Mouse (Mus musculus) right cerebral cortex, adult 2 months (tissue): Measurements from ENCODE around the gene Wnk2.

Experiments used
- DNase-seq, 2 experiments: peaks; one replicate each; pipeline ENCODE4 v3.0.0; 2021 to 2022; ENCODE audit warnings: low spot score in 2 of 2

Wnk2 gene

DNA sequence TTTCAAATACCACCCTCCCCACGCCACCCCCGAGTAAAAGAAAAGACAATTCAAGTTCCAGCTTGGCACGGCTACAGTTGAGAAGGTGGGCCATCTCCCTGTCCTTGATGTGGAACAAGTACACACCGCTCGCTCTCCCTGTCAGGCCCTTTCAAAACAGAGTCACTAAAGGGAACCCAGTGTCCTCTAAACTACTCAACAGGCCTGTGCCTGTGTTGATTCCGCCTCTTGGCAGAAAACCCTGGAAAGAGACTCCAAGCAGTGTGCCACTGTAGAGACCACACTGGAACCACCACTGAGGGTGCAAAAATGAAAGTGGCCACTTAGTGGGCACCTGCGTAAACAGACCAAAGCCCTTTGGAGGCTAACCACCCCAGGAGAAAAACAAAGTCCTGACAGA lies 4.5 kb downstream of the Wnk2 start:
- DNase-seq, result no peak

DNA sequence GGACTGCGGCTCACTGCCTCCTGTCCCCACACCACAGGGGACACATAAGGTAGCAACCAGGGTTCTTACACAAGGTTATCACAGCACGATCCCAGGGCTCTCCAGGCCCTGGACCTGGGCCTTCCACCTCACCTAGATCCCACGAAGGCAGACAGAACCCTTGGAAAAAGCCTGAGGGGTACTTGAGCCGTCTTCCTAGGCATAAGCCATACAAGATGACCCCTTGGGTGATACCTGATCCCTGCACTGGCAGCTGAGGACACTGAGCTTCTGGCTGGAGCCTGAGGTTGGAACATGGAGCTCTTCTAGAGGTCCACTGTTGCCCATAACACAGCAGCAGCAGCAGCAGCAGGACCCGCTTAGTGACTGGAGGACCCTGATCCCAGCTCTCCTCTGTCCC lies 5.4 kb downstream of the Wnk2 start:
- no peak for DNase-seq

- DNase-seq, result no peak
Observed at GRCm38 (mm10) chr13:49140567-49140966, 7.2 kb downstream of the Wnk2 start.

GRCm38 (mm10) chr13:49134491-49134890 lies 13.3 kb downstream of the Wnk2 start:
- no peak for DNase-seq

DNA sequence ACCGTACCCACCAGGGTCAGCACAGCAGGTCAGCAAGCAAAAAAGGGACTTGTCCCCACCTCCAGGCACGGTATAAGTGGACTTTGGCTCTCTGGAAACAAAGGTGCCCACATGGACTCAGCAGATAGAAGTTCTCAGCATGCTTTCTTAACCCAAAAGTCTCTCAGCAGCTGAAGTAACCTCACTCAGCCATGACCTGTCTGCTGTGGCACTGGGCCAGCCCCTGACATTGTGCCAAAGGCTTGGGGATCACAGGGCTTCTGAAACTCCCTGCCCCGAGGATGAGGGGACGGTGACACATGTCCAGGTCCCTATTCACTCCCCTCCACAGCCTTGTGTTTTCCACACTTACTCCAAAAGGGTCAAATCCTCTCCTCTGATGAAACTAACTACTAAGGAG lies 14.7 kb downstream of the Wnk2 start:
- DNase-seq, result no peak

DNA sequence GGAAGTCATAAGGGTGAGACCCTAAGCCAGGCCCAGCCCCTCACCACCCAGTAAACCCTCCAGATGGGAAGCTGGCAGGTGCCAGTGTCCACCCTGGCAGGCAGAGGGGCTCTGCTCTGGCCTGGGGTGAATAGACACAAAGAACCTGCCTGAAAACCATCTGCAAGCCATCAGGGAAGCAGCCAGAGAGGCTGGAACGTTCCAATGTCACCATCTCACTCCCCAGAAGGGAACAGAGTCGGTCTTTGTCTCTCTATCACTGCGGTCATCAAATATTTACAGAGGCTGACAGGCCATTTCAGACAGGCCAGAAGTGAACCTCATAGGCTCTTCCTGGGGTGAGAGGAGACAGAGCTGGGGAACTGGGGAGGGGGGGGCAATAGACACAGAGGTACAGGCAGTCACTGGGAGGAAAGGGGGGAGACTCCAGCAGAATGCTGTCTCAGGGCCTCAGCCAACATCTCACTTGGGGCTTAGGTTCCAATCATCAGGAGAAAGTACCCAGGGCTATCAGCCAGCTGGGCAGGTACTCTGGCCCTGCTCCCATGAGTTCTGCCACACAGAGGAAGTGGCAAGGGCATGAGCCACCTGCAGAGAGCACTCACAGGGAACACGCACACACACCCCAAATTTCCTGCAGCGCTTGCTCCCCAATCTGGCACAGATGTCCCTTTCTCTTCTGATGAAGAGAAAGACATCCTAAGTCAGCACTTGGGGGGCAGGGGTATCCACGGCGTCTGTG lies 15.7 kb downstream of the Wnk2 start:
- DNase-seq, result no peak

- DNase-seq, result no peak
Observed at GRCm38 (mm10) chr13:49131342-49131855, 16.4 kb downstream of the Wnk2 start.

DNA sequence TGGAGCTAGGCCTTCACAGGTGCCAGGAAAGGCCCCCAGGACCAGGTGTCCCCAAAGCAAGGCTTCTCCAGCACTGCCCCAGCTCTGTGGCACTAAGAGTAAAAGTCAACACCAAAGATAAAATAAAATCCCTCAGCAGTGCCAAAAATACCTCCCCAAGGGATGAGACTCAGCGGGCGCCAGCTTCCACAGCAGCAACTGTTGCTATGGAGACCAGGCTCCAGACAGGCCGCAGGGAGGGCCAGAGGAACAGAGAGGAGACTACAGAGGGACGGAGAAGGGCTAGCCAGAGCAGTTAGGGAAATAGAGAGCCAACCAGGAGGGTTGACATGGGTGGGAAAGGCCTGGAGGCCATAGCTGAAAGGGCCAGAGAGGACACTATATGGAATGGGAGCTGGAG lies 18.0 kb downstream of the Wnk2 start:
- peak; percentile 63 to 69 for DNase-seq

GRCm38 (mm10) chr13:49129154-49129553 lies 18.7 kb downstream of the Wnk2 start:
- no peak for DNase-seq

DNA sequence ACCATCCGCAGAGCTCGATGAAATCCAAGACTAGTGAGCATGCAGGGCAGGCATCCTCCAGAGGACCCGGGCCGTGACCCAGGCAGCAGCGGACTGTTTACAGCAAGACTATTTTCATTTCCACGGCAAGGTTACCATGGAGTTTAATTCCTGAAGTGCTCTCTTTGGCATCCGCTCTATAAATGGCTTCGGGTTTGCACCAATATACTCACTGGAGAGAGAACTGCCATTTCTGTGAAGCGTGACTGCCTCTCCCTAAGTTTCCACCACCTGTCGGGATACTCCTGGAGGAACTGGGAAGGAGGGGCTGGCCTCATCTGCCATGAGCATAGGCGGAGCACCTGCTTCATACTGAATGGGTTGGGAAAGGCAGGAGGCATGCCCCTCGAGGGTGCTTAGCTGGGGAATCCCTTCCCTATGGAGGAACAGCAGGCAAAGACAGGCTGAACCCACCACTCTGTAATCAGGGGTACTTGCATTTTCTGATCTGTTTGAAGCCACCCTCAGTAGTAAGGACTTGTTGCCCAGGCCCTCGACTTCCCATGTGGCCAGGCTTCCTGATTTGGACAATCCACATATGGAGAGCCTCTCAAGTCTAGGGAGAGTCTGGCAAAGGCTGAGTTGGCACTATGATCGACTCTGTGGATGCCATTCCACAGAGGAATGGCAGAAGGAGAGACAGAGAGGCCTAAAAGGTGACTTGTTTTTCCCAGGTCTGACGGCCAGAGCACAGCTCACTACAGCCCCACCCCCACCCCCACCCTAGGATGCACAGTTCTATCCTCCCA lies 19.8 kb downstream of the Wnk2 start:
- peak; percentile 52 to 55 for DNase-seq

GRCm38 (mm10) chr13:49122106-49122505 lies 25.7 kb downstream of the Wnk2 start:
- no peak for DNase-seq

GRCm38 (mm10) chr13:49117563-49117962 lies 30.3 kb downstream of the Wnk2 start:
- DNase-seq, result no peak

DNA sequence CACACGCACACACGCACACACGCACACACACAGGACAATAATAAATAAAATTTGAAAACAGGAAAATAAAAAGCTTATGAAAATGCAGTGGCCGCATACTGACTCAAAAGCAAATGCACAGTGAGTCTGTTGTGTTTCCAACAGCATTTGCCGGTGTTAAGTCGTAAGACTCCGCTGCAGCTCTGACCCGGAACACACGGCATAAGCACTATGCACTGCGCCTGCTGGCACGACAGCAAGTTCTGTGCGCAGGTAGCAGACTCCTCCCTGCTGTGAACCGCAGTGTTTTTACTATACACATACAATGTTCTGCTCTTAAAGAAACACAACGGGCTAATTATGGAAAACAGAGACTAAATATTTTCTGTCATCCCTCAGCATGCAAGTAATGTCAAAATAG lies 32.9 kb downstream of the Wnk2 start:
- DNase-seq, result no peak

DNA sequence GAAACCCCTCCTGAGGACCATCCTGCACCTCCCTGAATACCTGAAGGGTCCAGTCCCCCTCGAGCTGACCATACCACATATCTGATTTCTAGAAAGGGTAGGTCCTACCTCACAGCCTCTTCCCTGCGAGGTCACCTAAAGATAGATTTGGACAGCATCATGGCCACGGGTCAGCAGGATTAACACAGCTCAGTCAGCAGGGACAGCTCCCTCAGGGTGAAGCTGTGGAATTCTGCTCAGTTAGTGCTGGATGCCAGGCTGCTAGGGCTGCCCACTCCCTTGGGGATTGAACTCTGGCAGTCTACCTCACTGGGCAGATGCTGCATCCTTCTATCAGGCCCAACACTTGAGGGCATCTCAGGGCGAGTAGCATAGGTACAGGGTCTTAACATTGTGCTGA lies 33.7 kb downstream of the Wnk2 start:
- no peak for DNase-seq

- no peak for DNase-seq
Observed at GRCm38 (mm10) chr13:49113345-49113744, 34.5 kb downstream of the Wnk2 start.

DNA sequence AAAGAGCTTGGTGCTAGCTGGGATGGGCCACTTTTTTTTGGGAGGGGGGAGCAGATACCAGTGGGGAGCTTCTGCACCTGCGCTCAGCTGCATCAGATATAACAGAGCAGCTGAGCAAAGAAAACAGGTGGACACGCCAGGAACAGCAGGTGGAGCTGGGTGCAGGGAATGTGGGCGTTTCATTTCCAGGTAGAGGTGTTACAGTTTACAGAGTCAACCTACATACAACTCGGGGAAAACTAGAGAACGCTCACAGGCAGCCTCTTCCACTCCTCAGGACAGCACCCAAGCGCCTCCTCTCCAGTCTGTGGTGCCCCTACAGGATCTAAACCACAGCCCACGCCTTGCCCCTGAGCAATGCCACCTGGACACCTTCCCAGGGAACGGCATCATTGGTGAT lies 35.2 kb downstream of the Wnk2 start:
- no peak for DNase-seq

DNA sequence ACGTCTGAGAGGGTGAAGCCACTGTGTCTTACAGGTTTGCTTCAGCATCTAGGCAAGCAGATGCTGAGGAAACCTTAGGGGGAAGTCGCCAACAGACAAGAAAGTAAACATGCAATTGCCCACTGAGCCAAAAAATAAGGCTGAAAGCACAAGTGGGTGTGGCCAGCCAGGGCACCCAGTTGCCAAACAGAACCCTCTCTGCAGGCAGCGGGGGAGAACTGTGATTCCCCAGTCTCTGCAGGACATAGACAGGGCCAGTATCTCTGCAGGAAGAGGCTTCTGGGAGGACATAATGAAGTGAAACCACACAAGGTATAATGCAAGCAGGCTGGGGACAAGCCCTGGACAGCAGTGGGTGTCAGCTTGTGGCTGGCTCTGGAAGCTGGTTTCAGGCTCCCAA lies 38.1 kb downstream of the Wnk2 start:
- no peak for DNase-seq

GRCm38 (mm10) chr13:49108119-49108846 lies 39.5 kb downstream of the Wnk2 start:
- DNase-seq, result no peak

- no peak for DNase-seq
Observed at GRCm38 (mm10) chr13:49103913-49104312, 43.9 kb downstream of the Wnk2 start.

GRCm38 (mm10) chr13:49103235-49103634 lies 44.6 kb downstream of the Wnk2 start:
- DNase-seq, result no peak

DNA sequence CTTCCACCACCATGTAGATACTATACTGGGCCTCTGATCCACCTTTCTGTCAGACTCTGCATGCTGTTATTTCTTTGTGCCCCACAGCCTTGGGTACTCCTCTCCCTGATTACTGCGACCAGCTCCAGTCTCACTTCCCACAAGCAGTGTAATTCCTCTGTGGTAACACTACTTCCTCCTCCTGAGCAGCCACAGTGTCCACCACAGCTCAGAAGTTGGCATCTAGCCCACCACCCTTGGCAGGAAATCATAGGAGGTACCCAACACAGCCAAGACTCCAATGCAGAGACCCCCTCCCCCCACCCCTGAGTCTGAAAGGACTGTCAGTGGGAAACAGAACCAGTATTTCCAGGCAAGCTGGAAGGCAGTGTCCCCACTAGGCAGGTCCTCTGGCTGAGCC lies 47.4 kb downstream of the Wnk2 start:
- DNase-seq, result peak; percentile 57 to 67

GRCm38 (mm10) chr13:49096826-49097225 lies 51.0 kb downstream of the Wnk2 start:
- no peak for DNase-seq
